24 mouse cellular contexts compared by ENCODE assay signal in the genomic region with DNA sequence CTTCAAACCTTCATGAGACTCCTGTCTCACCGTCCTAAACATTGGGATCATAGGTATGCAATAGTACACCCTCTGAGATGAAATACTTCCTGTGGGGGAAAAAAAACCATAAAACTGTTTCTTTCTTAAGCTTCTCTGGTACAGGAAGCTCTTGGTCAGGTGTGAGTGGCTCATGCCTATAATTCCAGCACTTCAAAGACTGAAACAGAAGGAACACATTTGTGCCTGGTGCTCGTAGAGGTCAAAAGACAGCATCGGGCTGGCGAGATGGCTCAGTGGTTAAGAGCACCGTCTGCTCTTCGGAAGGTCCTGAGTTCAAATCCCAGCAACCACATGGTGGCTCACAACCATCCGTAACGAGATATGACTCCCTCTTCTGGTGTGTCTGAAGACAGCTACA. TPM values are rescaled to one million over a fixed set of nuclear protein-coding genes. Genes with fewer than 3 reads are reported as not detected.
DNase-seq lines count a peak whose midpoint lies in the region; ATAC-seq and TF ChIP-seq lines count a peak whose summit lies in the region.
"Had no signal": no experiment of that assay in that cellular context is flagged by ENCODE, and none has a peak within 500 bp of the region (broad histone marks: within the 10 kb centered on the region; RNA-seq: fewer than 3 reads in every experiment).

No protein-coding gene starts in this region.

- TF ChIP-seq CTCF in liver, postnatal 0 days (IDR thresholded peaks at IDR 0.05; ENCODE audit: low read depth) = no peak
- no peak for TF ChIP-seq CTCF in hindbrain, postnatal 0 days (IDR thresholded peaks at IDR 0.05; ENCODE audit: low read depth)

- TF ChIP-seq EP300 in liver, postnatal 0 days (IDR thresholded peaks at IDR 0.05; ENCODE audit: low read depth) = no peak

- no peak overlapping the region for H3K4me3 ChIP-seq in liver, postnatal 0 days (ENCODE audit: low read depth, low read length)
- no peak overlapping the region for H3K4me3 ChIP-seq in hindbrain, postnatal 0 days (ENCODE audit: low read length)
- H3K4me3 ChIP-seq: embryonic facial prominence, embryonic 15.5 days; erythroblast, embryonic 14.5 days; forebrain, embryonic 10.5 days; forebrain, embryonic 15.5 days; heart, embryonic 13.5 days; hindbrain, embryonic 12.5 days had no signal

- no peak overlapping the region for H3K27ac ChIP-seq in liver, postnatal 0 days (ENCODE audit: low read depth)
- H3K27ac ChIP-seq in hindbrain, postnatal 0 days = no peak overlapping the region
- H3K27ac ChIP-seq: embryonic facial prominence, embryonic 15.5 days; forebrain, embryonic 10.5 days; forebrain, embryonic 15.5 days; heart, embryonic 13.5 days; hindbrain, embryonic 12.5 days had no signal

- peaks cover 16% of the 10 kb centered on the region; the same call in 1 of the 2 replicates for H3K36me3 ChIP-seq in liver, postnatal 0 days (replicated peaks; ENCODE audit: insufficient read depth, low read length)
- no peaks in the 10 kb centered on the region for H3K36me3 ChIP-seq in hindbrain, postnatal 0 days (ENCODE audit: insufficient read depth, low read length)
- H3K36me3 ChIP-seq: forebrain, embryonic 15.5 days; hindbrain, embryonic 12.5 days had no signal

- H3K9me3 ChIP-seq in liver, postnatal 0 days (ENCODE audit: low read length) = no peaks in the 10 kb centered on the region
- H3K9me3 ChIP-seq in hindbrain, postnatal 0 days (ENCODE audit: low read length) = no peaks in the 10 kb centered on the region
- H3K9me3 ChIP-seq: embryonic facial prominence, embryonic 15.5 days; forebrain, embryonic 10.5 days; forebrain, embryonic 15.5 days; heart, embryonic 13.5 days; hindbrain, embryonic 12.5 days had no signal

- no peak for ATAC-seq in liver, postnatal 0 days
- no peak for ATAC-seq in hindbrain, postnatal 0 days
- ATAC-seq: forebrain, embryonic 15.5 days; hindbrain, embryonic 16.5 days; Patski had no signal

- no peak for DNase-seq in liver, postnatal 0 days
- DNase-seq in liver = no peak
- DNase-seq in T-cell, adult 2 months (ENCODE audit: low spot score) = peak; percentile 21
- DNase-seq in naive thymus-derived CD4-positive, alpha-beta T cell, adult 2 months (ENCODE audit: low read depth) = peak; percentile 60
- peak; percentile 6 to 23 for DNase-seq in thymus, postnatal 36 days
- no peak for DNase-seq in layer of hippocampus, adult 8-10 months (ENCODE audit: low spot score in 2 of 2)
- DNase-seq in hindbrain, postnatal 0 days (ENCODE audit: low spot score) = no peak
- DNase-seq: adrenal gland, adult 8-10 months; adrenal gland, postnatal 36 days; cerebellum, adult 11 months; cerebellum, adult 8-10 months; cerebellum, postnatal 14 days; embryo, embryonic 11 days; gastrocnemius, postnatal 14 days; heart, postnatal 4 days had no signal

- peaks cover 31% of the 10 kb centered on the region for H3K4me1 ChIP-seq in liver, postnatal 0 days (ENCODE audit: insufficient read depth)
- H3K4me1 ChIP-seq in hindbrain, postnatal 0 days (ENCODE audit: insufficient read depth, low read length) = no peaks in the 10 kb centered on the region
- H3K4me1 ChIP-seq: forebrain, embryonic 10.5 days; forebrain, embryonic 15.5 days; hindbrain, embryonic 12.5 days had no signal

- 91% methylated on average over 8 of the region's 8 CpGs for WGBS in liver, postnatal 0 days (ENCODE audit: insufficient replicate concordance)
- 97% methylated on average over 8 of the region's 8 CpGs for WGBS in hindbrain, postnatal 0 days

- H3K9ac ChIP-seq in liver, postnatal 0 days (replicated peaks) = no peak overlapping the region
- H3K9ac ChIP-seq in hindbrain, postnatal 0 days (replicated peaks; ENCODE audit: low read length) = no peak overlapping the region
- H3K9ac ChIP-seq: embryonic facial prominence, embryonic 15.5 days; forebrain, embryonic 15.5 days; heart, embryonic 13.5 days; hindbrain, embryonic 12.5 days had no signal

- H3K27me3 ChIP-seq in liver, postnatal 0 days (ENCODE audit: insufficient read depth, low read length) = no peaks in the 10 kb centered on the region
- no peaks in the 10 kb centered on the region for H3K27me3 ChIP-seq in hindbrain, postnatal 0 days (ENCODE audit: insufficient read depth, low read length)
- H3K27me3 ChIP-seq: CH12.LX; embryonic facial prominence, embryonic 15.5 days; forebrain, embryonic 15.5 days; heart, embryonic 13.5 days; hindbrain, embryonic 12.5 days; Patski had no signal

- peak overlapping the region; percentile 5; the same call in 1 of the 2 replicates for H3K4me2 ChIP-seq in liver, postnatal 0 days (ENCODE audit: low read depth, low read length)
- H3K4me2 ChIP-seq in hindbrain, postnatal 0 days (ENCODE audit: low read depth, low read length) = no peak overlapping the region
- H3K4me2 ChIP-seq: embryonic facial prominence, embryonic 15.5 days; forebrain, embryonic 15.5 days; heart, embryonic 13.5 days; hindbrain, embryonic 12.5 days had no signal

RNA-seq across cellular contexts. Expression of a gene that starts 10.6 kb away (rescaled TPM):
- 37.1 and 39.0 TPM in 2 replicates for polyA plus RNA-seq in liver, postnatal 0 days (2015; fragmentation: Nextera tagmentation; extraction: Ambion mirVana)
- total RNA-seq in layer of hippocampus, adult 8-10 months (2022) = 100 to 1,000 TPM in 2 of 4 experiments, 10 to 100 TPM in 2; 84.9 to 115 (median 99.1) TPM
- total RNA-seq in hindbrain, postnatal 0 days (2014; rRNA removed) = 71.2 and 74.0 TPM in 2 replicates
- 79.8 and 80.8 TPM in 2 replicates for polyA plus RNA-seq in hindbrain, postnatal 0 days (2015; fragmentation: Nextera tagmentation; extraction: Ambion mirVana)

RNA-seq across cellular contexts. Expression of a gene that starts 27.3 kb away (rescaled TPM):
- 384 and 424 TPM in 2 replicates for polyA plus RNA-seq in liver, postnatal 0 days (2015; fragmentation: Nextera tagmentation; extraction: Ambion mirVana)
- 100 to 1,000 TPM; 196 to 459 (median 340) TPM for total RNA-seq in layer of hippocampus, adult 8-10 months (2022)
- total RNA-seq in hindbrain, postnatal 0 days (2014; rRNA removed) = 148 and 186 TPM in 2 replicates
- 321 and 322 TPM in 2 replicates for polyA plus RNA-seq in hindbrain, postnatal 0 days (2015; fragmentation: Nextera tagmentation; extraction: Ambion mirVana)

RNA-seq across cellular contexts. Expression of a gene that starts 55.2 kb away (rescaled TPM):
- 17.0 and 20.4 TPM in 2 replicates for polyA plus RNA-seq in liver, postnatal 0 days (2015; fragmentation: Nextera tagmentation; extraction: Ambion mirVana)
- total RNA-seq in layer of hippocampus, adult 8-10 months (2022) = 10 to 100 TPM; 36.7 to 46.4 (median 37.5) TPM
- total RNA-seq in hindbrain, postnatal 0 days (2014; rRNA removed) = 15.8 and 19.0 TPM in 2 replicates
- 28.2 and 28.8 TPM in 2 replicates for polyA plus RNA-seq in hindbrain, postnatal 0 days (2015; fragmentation: Nextera tagmentation; extraction: Ambion mirVana)

Comparison
In these comparisons a context has a peak if more than half of its experiments do, and no peak if none do; other contexts are left out.
1. DNase-seq: peak in T-cell, adult 2 months (single experiment), naive thymus-derived CD4-positive, alpha-beta T cell, adult 2 months (single experiment) and thymus, postnatal 36 days (2 of 2); none in liver, postnatal 0 days (single experiment), liver (single experiment), layer of hippocampus, adult 8-10 months (0 of 2) and hindbrain, postnatal 0 days (single experiment).